Mouse (Mus musculus) left cerebral cortex, postnatal 4 days (tissue): ENCODE results near the gene Nudt16. TPM values are rescaled to one million over a fixed set of nuclear protein-coding genes. Genes with fewer than 3 reads are reported as not detected.
A peak's percentile ranks its signal among the peaks of the same experiment; 100 is the strongest.
"Not testable (repeated sequence)": the region's sequence is repeated elsewhere in the genome, so short reads cannot be mapped to it uniquely, and the experiment has no call there.

Source experiments
- DNase-seq: peaks from one replicate; pipeline ENCODE4 v3.0.0-alpha.2; 2022
- intact Hi-C: fragments of 180-260 bp; cut with DNase I; formaldehyde crosslinking; loops from one replicate; pipeline ENCODE4 v1.15.1; 2025
- total RNA-seq, 2 experiments: library from RNA; stranded (reverse); gene quantifications; 2 replicates each; pipeline ENCODE4 v1.2.3; 2021

The Nudt16 gene
- total RNA-seq: 10 to 100 TPM; 20.4 to 21.4 TPM

GRCm38 (mm10) chr9:105131253-105132001, at the start of gene Nudt16:
Nudt16 (minus strand) TSS chr9:105131824.
- intact Hi-C loops: no loop called here
- peak; percentile 90 for DNase-seq

- intact Hi-C loops: no loop called here
- no peak for DNase-seq
Observed at GRCm38 (mm10) chr9:105144992-105145391, 13.4 kb upstream of the Nudt16 start, which contains the start of gene 1700080E11Rik. 1700080E11Rik (minus strand) TSS chr9:105145092.

GRCm38 (mm10) chr9:105139204-105139603, 7.6 kb upstream of the Nudt16 start:
- intact Hi-C loops: no loop called here

GRCm38 (mm10) chr9:105136404-105136803, 4.8 kb upstream of the Nudt16 start:
- no peak for DNase-seq
- intact Hi-C loops: no loop called here

More at GRCm38 (mm10) chr9:105139204-105139603, 7.6 kb upstream of the Nudt16 start:
- DNase-seq: no peak

- intact Hi-C loops: no loop called here
Observed at GRCm38 (mm10) chr9:105134536-105134935, 2.9 kb upstream of the Nudt16 start.

GRCm38 (mm10) chr9:105132002-105132367, 361 bp upstream of the Nudt16 start:
- intact Hi-C loops: no loop called here
- no peak for DNase-seq

More at GRCm38 (mm10) chr9:105134536-105134935, 2.9 kb upstream of the Nudt16 start:
- no peak for DNase-seq

- no peak for DNase-seq
- intact Hi-C loops: no loop called here
Observed at GRCm38 (mm10) chr9:105130331-105130730, 1.3 kb downstream of the Nudt16 start.

- DNase-seq, intact Hi-C loops: not testable (repeated sequence)
Observed at GRCm38 (mm10) chr9:105125206-105125605, 6.4 kb downstream of the Nudt16 start.

GRCm38 (mm10) chr9:105103893-105104292, 27.7 kb downstream of the Nudt16 start:
- DNase-seq: peak; percentile 11
- intact Hi-C loops: no loop called here

- intact Hi-C loops: no loop called here
- no peak for DNase-seq
Observed at GRCm38 (mm10) chr9:105101911-105102310, 29.7 kb downstream of the Nudt16 start.

GRCm38 (mm10) chr9:105100807-105101570, 30.6 kb downstream of the Nudt16 start:
- intact Hi-C loops: no loop called here
- no peak for DNase-seq

- intact Hi-C loops: no loop called here
- DNase-seq: no peak
Observed at GRCm38 (mm10) chr9:105080246-105080645, 51.4 kb downstream of the Nudt16 start.

Other genes starting within 250 kb of the Nudt16 start
- 10 to 100 TPM; 73.7 to 76.5 TPM for gene Mrpl3, start 78.6 kb downstream of the Nudt16 start, total RNA-seq
- gene 1700080E11Rik, start 13.3 kb upstream of the Nudt16 start, total RNA-seq: not detected